Mouse (Mus musculus) megakaryocyte, embryonic 14.5 days (primary cell): ENCODE measurements at regions not wholly inside any gene's neighbourhood (a gene's known extent, or its start where the extent isn't known, plus 50 kb on each side); places are given as distances from the start of the nearest gene placed in this dataset.

Experiments used
- FLI1 ChIP-seq: IDR thresholded peaks from 2 replicates; pipeline ENCODE4 v1.6.1; 2012; ENCODE audit warnings: low read length, inconsistent platforms, mixed read lengths
- GATA1 ChIP-seq: IDR thresholded peaks from 3 replicates; pipeline ENCODE4 v1.6.1; 2012; ENCODE audit warnings: mixed read lengths, low read length, inconsistent platforms, borderline replicate concordance

- no peak for TF ChIP-seq GATA1
- TF ChIP-seq FLI1 = no peak
Observed at GRCm38 (mm10) chr13:83785643-83786042, 281.8 kb downstream of the Mef2c start.
